Mouse (Mus musculus) forebrain, embryonic 16.5 days (tissue): ENCODE results near the gene Armt1. TPM values are rescaled to one million over a fixed set of nuclear protein-coding genes. Genes with fewer than 3 reads are reported as not detected.

ENCODE experiments used
- ATAC-seq: fragments of 200-750 bp; cut with Nextera tagmentation; 2 replicates; pipeline ENCODE4 v1.8.0; 2017; ENCODE audit warnings: mild to moderate bottlenecking, moderate library complexity
- H3K27ac ChIP-seq: fragments of 300-500 bp; sonication (generic); 2 replicates; pipeline ENCODE4 v1.5.1; 2014; ENCODE audit warnings: low read length, control low read depth
- H3K27me3 ChIP-seq: fragments of 300-500 bp; sonication (generic); replicated peaks from 2 replicates; pipeline ENCODE4 v1.6.1; 2014; ENCODE audit warnings: low read length; ENCODE audit not compliant: control insufficient read depth, insufficient read depth
- H3K36me3 ChIP-seq: fragments of 300-500 bp; sonication (generic); 2 replicates; pipeline ENCODE4 v1.6.1; 2014; ENCODE audit not compliant: control insufficient read depth, insufficient read depth
- H3K4me1 ChIP-seq: fragments of 300-500 bp; sonication (generic); replicated peaks from 2 replicates; pipeline ENCODE4 v1.6.1; 2014; ENCODE audit warnings: low read length; ENCODE audit not compliant: control insufficient read depth, insufficient read depth
- H3K4me2 ChIP-seq: fragments of 300-500 bp; sonication (generic); 2 replicates; pipeline ENCODE4 v1.6.1; 2014; ENCODE audit warnings: mild to moderate bottlenecking, low read length, control low read depth
- H3K4me3 ChIP-seq: fragments of 300-500 bp; sonication (generic); replicated peaks from 2 replicates; pipeline ENCODE4 v1.5.1; 2014; ENCODE audit warnings: mild to moderate bottlenecking, low read length, control low read depth
- H3K9ac ChIP-seq: fragments of 300-500 bp; sonication (generic); replicated peaks from 2 replicates; pipeline ENCODE4 v1.6.1; 2014; ENCODE audit warnings: low read depth, low read length, control low read depth
- H3K9me3 ChIP-seq: fragments of 300-500 bp; sonication (generic); 2 replicates; pipeline ENCODE4 v1.6.1; 2016; ENCODE audit warnings: low read length; ENCODE audit not compliant: control insufficient read depth
- WGBS: fragments of 180-500 bp; shearing (Covaris S2); extraction: QIAGEN DNeasy Blood & Tissue Kit; methylation state at CpG from one replicate; pipeline ENCODE4 v1.1.7; 2014; 5-methylcytosine and 5-hydroxymethylcytosine counted together
- polyA plus RNA-seq: library from polyadenylated mRNA; unstranded; fragments of >200 nt; fragmentation: Nextera tagmentation; extraction: Ambion mirVana; gene quantifications from 2 replicates; pipeline ENCODE4 v1.2.1, GENCODE M21; 2015

Gene Armt1
- polyA plus RNA-seq, 1 experiment from 2014 or later = 12.8 TPM

DNA sequence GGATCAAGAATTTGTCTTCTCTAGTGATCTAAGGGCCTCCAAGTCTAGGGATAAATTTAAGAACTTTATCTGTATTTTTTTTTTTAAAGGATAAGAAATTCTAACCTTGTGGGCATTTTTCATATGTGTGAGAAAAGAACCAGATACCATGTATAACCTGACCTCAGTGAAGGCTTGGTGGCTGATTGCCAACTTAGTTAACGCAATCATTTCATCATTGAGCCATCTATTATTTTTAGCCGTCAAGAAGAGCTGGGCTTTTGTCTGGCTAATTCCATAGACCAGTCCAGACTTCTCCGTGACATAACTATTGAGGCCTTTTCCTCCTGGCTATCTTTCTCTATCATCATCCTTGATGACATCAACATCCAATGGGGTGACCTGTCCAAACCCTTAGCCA lies 43.2 kb downstream of the Armt1 start:
- no peak for ATAC-seq

GRCm38 (mm10) chr10:4476604-4477003 lies 44.3 kb downstream of the Armt1 start:
- H3K27me3 ChIP-seq = no peaks in the 10 kb centered on the region
- H3K4me1 ChIP-seq = no peaks in the 10 kb centered on the region
- 93% methylated on average over 5 of the region's 5 CpGs for WGBS
- no peak overlapping the region for H3K4me3 ChIP-seq
- ATAC-seq = no peak
- H3K9ac ChIP-seq = no peak overlapping the region
- no peaks in the 10 kb centered on the region for H3K9me3 ChIP-seq
- no peaks in the 10 kb centered on the region for H3K36me3 ChIP-seq
- H3K27ac ChIP-seq = no peak overlapping the region
- no peak overlapping the region for H3K4me2 ChIP-seq

More for the DNA sequence above, 43.2 kb downstream of the Armt1 start:
- Histone ChIP-seq H3K9ac (no peak overlapping the region), H3K27me3 (no peaks in the 10 kb centered on the region), H3K4me1 (no peaks in the 10 kb centered on the region), H3K36me3 (no peaks in the 10 kb centered on the region), H3K27ac (no peak overlapping the region), H3K9me3 (no peaks in the 10 kb centered on the region), H3K4me2 (no peak overlapping the region), H3K4me3 (no peak overlapping the region)
- WGBS = 73% methylated on average over 3 of the region's 3 CpGs

DNA sequence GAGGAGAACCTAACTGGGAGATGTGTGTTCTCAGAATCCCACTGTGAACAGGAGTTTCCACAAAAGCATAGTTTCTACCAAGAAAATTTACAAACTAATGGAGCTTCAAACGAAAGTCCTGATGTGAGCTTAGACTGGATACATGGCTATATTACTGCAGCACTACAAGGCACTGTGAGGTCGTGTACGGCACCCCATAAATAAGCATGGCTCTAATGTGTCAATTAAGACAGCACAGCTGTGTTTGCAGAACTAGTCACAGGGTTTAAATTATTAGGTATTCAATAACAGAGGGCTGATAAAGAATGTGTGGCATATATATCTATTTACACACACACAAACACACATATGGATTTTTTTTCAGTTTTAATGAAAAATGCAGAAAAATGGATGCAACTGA lies 48.7 kb downstream of the Armt1 start:
- no peak for ATAC-seq
- Histone ChIP-seq H3K36me3 (no peaks in the 10 kb centered on the region), H3K4me3 (no peak overlapping the region), H3K4me2 (no peak overlapping the region), H3K27ac (no peak overlapping the region), H3K9ac (no peak overlapping the region), H3K4me1 (no peaks in the 10 kb centered on the region), H3K27me3 (no peaks in the 10 kb centered on the region), H3K9me3 (no peaks in the 10 kb centered on the region)
- 79% methylated on average over 3 of the region's 3 CpGs for WGBS

- Histone ChIP-seq H3K36me3 (no peaks in the 10 kb centered on the region), H3K9me3 (no peaks in the 10 kb centered on the region), H3K4me1 (no peaks in the 10 kb centered on the region), H3K4me3 (no peak overlapping the region), H3K27ac (no peak overlapping the region), H3K9ac (no peak overlapping the region), H3K4me2 (no peak overlapping the region), H3K27me3 (no peaks in the 10 kb centered on the region)
- ATAC-seq = no peak
- 87% methylated on average over 8 of the region's 8 CpGs for WGBS
These were observed 49.4 kb downstream of the Armt1 start for GRCm38 (mm10) chr10:4481695-4482094.

- H3K4me3 ChIP-seq = no peak within 1 kb of the TSS
- no peaks in the 10 kb centered on the region for H3K9me3 ChIP-seq
- no peak within 1 kb of the TSS for H3K27ac ChIP-seq
- H3K4me2 ChIP-seq = no peak within 1 kb of the TSS
- no peak for ATAC-seq
- 24% methylated on average over 11 of the region's 11 CpGs for WGBS
- H3K27me3 ChIP-seq = no peaks in the 10 kb centered on the region
- H3K9ac ChIP-seq = no peak within 1 kb of the TSS
- no peaks in the 10 kb centered on the region for H3K4me1 ChIP-seq
- no peaks in the 10 kb centered on the region for H3K36me3 ChIP-seq
These were observed 50.1 kb downstream of the Armt1 start, which contains the start of gene Ccdc170 for GRCm38 (mm10) chr10:4482355-4482754. TSS of gene Ccdc170 (plus strand) at chr10:4482502.

GRCm38 (mm10) chr10:4483848-4484247 lies 51.6 kb downstream of the Armt1 start:
- Histone ChIP-seq H3K4me3 (no peak overlapping the region), H3K4me2 (no peak overlapping the region), H3K27ac (no peak overlapping the region), H3K36me3 (no peaks in the 10 kb centered on the region), H3K4me1 (no peaks in the 10 kb centered on the region), H3K9me3 (no peaks in the 10 kb centered on the region), H3K27me3 (no peaks in the 10 kb centered on the region), H3K9ac (no peak overlapping the region)
- 64% methylated on average over 1 of the region's 1 CpGs for WGBS
- ATAC-seq = no peak

GRCm38 (mm10) chr10:4484986-4485385 lies 52.7 kb downstream of the Armt1 start:
- no peak overlapping the region for H3K4me3 ChIP-seq
- no peaks in the 10 kb centered on the region for H3K4me1 ChIP-seq
- 84% methylated on average over 9 of the region's 9 CpGs for WGBS
- no peak overlapping the region for H3K27ac ChIP-seq
- no peak for ATAC-seq
- H3K36me3 ChIP-seq = no peaks in the 10 kb centered on the region
- H3K9me3 ChIP-seq = no peaks in the 10 kb centered on the region
- no peak overlapping the region for H3K4me2 ChIP-seq
- no peaks in the 10 kb centered on the region for H3K27me3 ChIP-seq
- H3K9ac ChIP-seq = no peak overlapping the region

GRCm38 (mm10) chr10:4489865-4490264 lies 57.6 kb downstream of the Armt1 start:
- Histone ChIP-seq H3K27me3 (no peaks in the 10 kb centered on the region), H3K27ac (no peak overlapping the region), H3K4me1 (no peaks in the 10 kb centered on the region), H3K4me2 (no peak overlapping the region), H3K9me3 (no peaks in the 10 kb centered on the region), H3K36me3 (no peaks in the 10 kb centered on the region), H3K4me3 (no peak overlapping the region), H3K9ac (no peak overlapping the region)
- no peak for ATAC-seq
- 72% methylated on average over 5 of the region's 5 CpGs for WGBS

DNA sequence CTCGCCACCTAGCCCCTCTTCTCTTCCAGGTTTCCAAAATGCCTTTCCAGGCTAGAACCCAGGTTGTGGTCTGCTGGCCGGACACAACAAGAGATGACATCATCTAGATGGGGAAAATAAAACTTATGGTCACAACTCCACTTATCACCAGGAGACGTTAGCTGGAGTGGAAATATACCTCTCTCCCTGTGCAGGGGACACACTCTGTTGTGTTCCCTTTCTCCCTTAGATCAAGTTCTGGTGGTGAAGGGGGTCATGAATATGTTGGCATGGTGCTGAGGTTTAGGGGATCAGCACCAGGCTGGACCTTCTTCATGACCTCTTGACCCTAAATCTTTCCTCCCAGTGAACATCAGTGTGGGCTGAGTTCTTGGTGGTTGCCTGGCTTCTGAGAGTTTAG lies 59.0 kb downstream of the Armt1 start:
- H3K4me2 ChIP-seq = no peak overlapping the region
- 42% methylated on average over 2 of the region's 3 CpGs for WGBS
- H3K27ac ChIP-seq = no peak overlapping the region

DNA sequence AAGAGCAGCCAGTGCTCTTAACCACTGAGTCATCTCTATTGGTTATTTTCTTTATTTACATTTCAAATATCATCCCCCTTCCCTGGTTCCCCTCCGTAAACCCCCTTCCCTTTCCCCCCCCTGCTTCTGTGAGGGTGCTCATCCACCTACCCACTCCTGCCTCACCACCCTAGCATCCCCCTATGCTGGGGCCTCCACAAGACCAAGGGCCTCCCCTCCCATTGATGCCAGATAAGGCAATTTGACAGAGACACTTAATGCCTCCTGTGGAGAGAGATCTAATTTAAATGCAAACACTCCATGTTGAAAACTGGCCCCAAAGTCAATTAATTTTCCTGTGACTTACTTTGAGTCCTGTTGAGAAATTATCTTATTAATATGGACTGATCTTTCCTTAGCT lies 59.8 kb downstream of the Armt1 start:
- WGBS = 42% methylated on average over 1 of the region's 1 CpGs
- Histone ChIP-seq H3K4me3 (no peak overlapping the region), H3K36me3 (no peaks in the 10 kb centered on the region), H3K4me2 (no peak overlapping the region), H3K27me3 (no peaks in the 10 kb centered on the region), H3K9me3 (no peaks in the 10 kb centered on the region), H3K27ac (no peak overlapping the region), H3K9ac (no peak overlapping the region), H3K4me1 (no peaks in the 10 kb centered on the region)
- no peak for ATAC-seq

More for the DNA sequence above, 59.0 kb downstream of the Armt1 start:
- no peaks in the 10 kb centered on the region for H3K9me3 ChIP-seq
- H3K27me3 ChIP-seq = no peaks in the 10 kb centered on the region
- H3K4me3 ChIP-seq = no peak overlapping the region
- H3K9ac ChIP-seq = no peak overlapping the region
- no peak for ATAC-seq
- H3K36me3 ChIP-seq = no peaks in the 10 kb centered on the region
- no peaks in the 10 kb centered on the region for H3K4me1 ChIP-seq
